Mouse (Mus musculus) embryo, embryonic 10.5 days (tissue): ENCODE data around the gene Txnrd3.

Experiments used
- DNase-seq: peaks from one replicate; pipeline ENCODE4 v3.0.0-alpha.2; 2015; ENCODE audit warnings: low spot score

Gene Txnrd3

GRCm38 (mm10) chr6:89655011-89655410 is 11.2 kb downstream of the Txnrd3 start:
- DNase-seq, result no peak

- no peak for DNase-seq
Observed at GRCm38 (mm10) chr6:89658342-89658741, 14.6 kb downstream of the Txnrd3 start.

GRCm38 (mm10) chr6:89658931-89659330 is 15.1 kb downstream of the Txnrd3 start:
- no peak for DNase-seq

GRCm38 (mm10) chr6:89659692-89660423 is 16.1 kb downstream of the Txnrd3 start:
- peak; percentile 59 for DNase-seq

- DNase-seq, result no peak
Observed at GRCm38 (mm10) chr6:89660490-89660889, 16.7 kb downstream of the Txnrd3 start.

- DNase-seq, result no peak
Observed at GRCm38 (mm10) chr6:89662521-89662920, 18.7 kb downstream of the Txnrd3 start.

GRCm38 (mm10) chr6:89665155-89665554 is 21.4 kb downstream of the Txnrd3 start:
- DNase-seq, result no peak

- DNase-seq, result no peak
Observed at GRCm38 (mm10) chr6:89665667-89666066, 21.9 kb downstream of the Txnrd3 start.

GRCm38 (mm10) chr6:89666976-89667375 is 23.2 kb downstream of the Txnrd3 start:
- no peak for DNase-seq

GRCm38 (mm10) chr6:89669556-89669955 is 25.8 kb downstream of the Txnrd3 start:
- DNase-seq, result no peak

GRCm38 (mm10) chr6:89671431-89671830 is 27.6 kb downstream of the Txnrd3 start:
- DNase-seq, result no peak

GRCm38 (mm10) chr6:89672641-89673040 is 28.9 kb downstream of the Txnrd3 start:
- no peak for DNase-seq

- DNase-seq, result no peak
Observed at GRCm38 (mm10) chr6:89673135-89673780, 29.5 kb downstream of the Txnrd3 start.

- DNase-seq, result no peak
Observed at GRCm38 (mm10) chr6:89678522-89678921, 34.7 kb downstream of the Txnrd3 start.

- peak; percentile 86 for DNase-seq
Observed at GRCm38 (mm10) chr6:89679291-89679835, 35.6 kb downstream of the Txnrd3 start.

- DNase-seq, result peak; percentile 85
Observed at GRCm38 (mm10) chr6:89680155-89680554, 36.4 kb downstream of the Txnrd3 start.

- peak; percentile 9 for DNase-seq
Observed at GRCm38 (mm10) chr6:89684231-89684630, 40.4 kb downstream of the Txnrd3 start.

GRCm38 (mm10) chr6:89687100-89687499 is 43.3 kb downstream of the Txnrd3 start:
- DNase-seq, result no peak

- DNase-seq, result no peak
Observed at GRCm38 (mm10) chr6:89706624-89707023, 62.8 kb downstream of the Txnrd3 start.

GRCm38 (mm10) chr6:89707240-89707639 is 63.5 kb downstream of the Txnrd3 start, which contains the start of gene Vmn1r40:
Gene Vmn1r40 (plus strand): TSS chr6:89707540.
- no peak for DNase-seq

- no peak for DNase-seq
Observed at GRCm38 (mm10) chr6:89718051-89718450, 74.3 kb downstream of the Txnrd3 start.
